Mouse (Mus musculus) ES-Bruce4 (cell line): Measurements from ENCODE around the gene Eid2b.

Experiments used
- CTCF ChIP-seq: IDR thresholded peaks from one replicate; pipeline ENCODE4 v1.8.1; 2011; ENCODE audit warnings: low read depth, low read length
- EP300 ChIP-seq: IDR thresholded peaks from 2 replicates; pipeline ENCODE4 v1.6.1; 2011; ENCODE audit warnings: low read depth, low read length; ENCODE audit not compliant: insufficient read depth
- POLR2A ChIP-seq: IDR thresholded peaks from one replicate; pipeline ENCODE4 v1.8.1; 2011; ENCODE audit warnings: low read length; ENCODE audit not compliant: insufficient read depth

DNA sequence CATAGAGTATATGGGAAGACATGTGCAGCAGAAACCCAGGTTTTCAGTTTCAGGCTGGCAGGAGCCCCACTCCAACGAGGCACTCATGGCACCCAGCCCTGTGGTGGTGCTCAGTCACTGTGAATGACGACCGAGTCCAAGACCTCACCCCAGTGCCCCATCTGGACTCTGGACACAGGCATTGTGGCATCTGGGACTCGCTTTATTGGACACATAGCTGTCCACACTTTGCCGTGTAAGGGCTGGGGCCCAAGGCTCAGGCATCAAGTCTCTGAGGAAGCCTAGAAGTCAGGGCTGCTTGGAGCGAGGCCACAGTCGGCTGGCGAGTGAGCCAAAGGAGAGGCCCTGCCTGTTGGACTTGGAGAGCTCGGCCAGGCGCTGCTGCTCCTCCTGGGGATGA lies 28.1 kb downstream of the Eid2b start:
- TF ChIP-seq POLR2A, result no peak
- no peak for TF ChIP-seq CTCF
- no peak for TF ChIP-seq EP300
